Mouse (Mus musculus) small intestine, adult 2 months (tissue): Measurements from ENCODE around the gene Cdc42ep4.

Experiments
- CTCF ChIP-seq: fragments of 200-500 bp; IDR thresholded peaks from 2 replicates; pipeline ENCODE4 v1.5.1; 2012; ENCODE audit warnings: low read depth, mild to moderate bottlenecking, control low read depth, inconsistent platforms, low read length, moderate library complexity, mixed read lengths; ENCODE audit not compliant: insufficient replicate concordance, insufficient read length; ENCODE audit errors: extremely low read depth
- POLR2A ChIP-seq: fragments of 200-500 bp; IDR thresholded peaks from 2 replicates; pipeline ENCODE4 v1.6.1; 2012; ENCODE audit warnings: low read depth, mild to moderate bottlenecking, control low read depth, inconsistent platforms, low read length, moderate library complexity

- TF ChIP-seq CTCF, result peak; percentile 25; the same call in 1 of the 2 replicates
- no peak for TF ChIP-seq POLR2A
Measured at GRCm38 (mm10) chr11:113715078-113715674, 36.5 kb downstream of the Cdc42ep4 start.
